Mouse (Mus musculus) liver, embryonic 13.5 days (tissue): ENCODE measurements at regions not wholly inside any gene's neighbourhood (a gene's known extent, or its start where the extent isn't known, plus 50 kb on each side); places are given as distances from the start of the nearest gene placed in this dataset.

Experiments
- ATAC-seq: fragments of 200-750 bp; cut with Nextera tagmentation; 2 replicates; pipeline ENCODE4 v1.8.0; 2017; ENCODE audit warnings: low read depth, mild to moderate bottlenecking, moderate number of reproducible peaks, moderate library complexity
- DNase-seq: peaks from one replicate; pipeline ENCODE4 v3.0.0; 2022
- H3K27ac ChIP-seq: fragments of 300-500 bp; sonication (generic); 2 replicates; pipeline ENCODE4 v1.5.1; 2015; ENCODE audit warnings: moderate library complexity, mild to moderate bottlenecking, inconsistent platforms
- H3K27me3 ChIP-seq: fragments of 300-500 bp; sonication (generic); 2 replicates; pipeline ENCODE4 v1.6.1; 2015; ENCODE audit warnings: mild to moderate bottlenecking, inconsistent platforms
- H3K36me3 ChIP-seq: fragments of 300-500 bp; sonication (generic); 2 replicates; pipeline ENCODE4 v1.6.1; 2015; ENCODE audit warnings: mild to moderate bottlenecking, inconsistent platforms
- H3K4me1 ChIP-seq: fragments of 300-500 bp; sonication (generic); replicated peaks from 2 replicates; pipeline ENCODE4 v1.6.1; 2015; ENCODE audit warnings: inconsistent platforms
- H3K4me2 ChIP-seq: fragments of 300-500 bp; sonication (generic); 2 replicates; pipeline ENCODE4 v1.6.1; 2015; ENCODE audit warnings: inconsistent platforms, mild to moderate bottlenecking, moderate library complexity
- H3K4me3 ChIP-seq: fragments of 300-500 bp; sonication (generic); replicated peaks from 2 replicates; pipeline ENCODE4 v1.5.1; 2015; ENCODE audit warnings: mild to moderate bottlenecking, inconsistent platforms
- H3K9ac ChIP-seq: fragments of 300-500 bp; sonication (generic); 2 replicates; pipeline ENCODE4 v1.6.1; 2015; ENCODE audit warnings: mild to moderate bottlenecking, inconsistent platforms
- H3K9me3 ChIP-seq: fragments of 300-500 bp; sonication (generic); replicated peaks from 2 replicates; pipeline ENCODE4 v1.6.1; 2016; ENCODE audit warnings: inconsistent platforms
- WGBS: fragments of 180-500 bp; shearing (Covaris S2); methylation state at CpG from one replicate; pipeline ENCODE4 v1.1.7; 2015; ENCODE audit not compliant: insufficient replicate concordance; 5-methylcytosine and 5-hydroxymethylcytosine counted together

DNA sequence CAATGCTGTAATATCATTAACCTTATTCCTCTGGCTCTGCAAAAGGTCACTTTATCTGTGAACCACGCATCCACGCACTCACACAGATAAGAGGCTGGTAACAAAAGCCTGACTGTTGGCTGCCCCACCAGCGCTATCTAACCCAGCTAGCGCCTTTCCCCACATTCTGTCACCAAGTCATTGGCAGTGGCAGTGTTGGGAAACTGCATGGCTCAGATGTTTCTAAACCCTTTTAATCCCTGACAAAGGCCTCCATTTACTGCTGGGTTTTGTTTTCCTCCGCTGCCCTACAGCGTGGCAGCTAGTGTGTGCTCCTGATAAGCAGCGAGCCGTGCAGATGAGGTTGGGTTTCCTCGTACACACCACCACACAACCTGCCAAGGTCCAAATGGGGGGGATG, 55.7 kb downstream of the Id4 start:
- 22% methylated on average over 9 of the region's 9 CpGs for WGBS
- no peak overlapping the region for H3K4me2 ChIP-seq
- DNase-seq (no peak), ATAC-seq (no peak)
- H3K36me3 ChIP-seq: no peaks in the 10 kb centered on the region
- no peak overlapping the region for H3K9ac ChIP-seq
- H3K27ac ChIP-seq: 0 out of 2 replicates have a peak overlapping the region, but pooled peaks have one; percentile 23
- H3K27me3 ChIP-seq: no peaks in the 10 kb centered on the region
- no peaks in the 10 kb centered on the region for H3K9me3 ChIP-seq
- H3K4me1 ChIP-seq: peaks cover 7% of the 10 kb centered on the region
- no peak overlapping the region for H3K4me3 ChIP-seq

DNA sequence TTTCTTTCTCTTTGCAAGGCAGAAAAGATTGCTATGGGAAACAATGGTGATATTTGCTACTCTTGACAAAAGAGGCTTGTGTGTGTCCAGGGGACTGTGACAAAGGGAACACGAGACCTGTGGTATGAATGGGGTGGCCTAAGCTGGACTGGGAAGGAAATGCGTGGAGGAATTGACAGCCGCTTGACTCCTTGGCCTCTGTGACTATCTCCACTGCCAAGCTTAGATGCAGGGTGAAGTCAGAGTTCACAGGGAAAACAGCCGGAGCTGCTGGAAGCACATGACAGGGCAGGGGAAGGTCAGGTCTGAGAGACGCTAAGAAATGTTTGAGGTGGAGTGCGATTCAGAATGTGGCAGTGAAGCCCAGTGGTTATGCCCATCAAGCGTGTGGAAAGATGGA, 56.4 kb downstream of the Id4 start:
- DNase-seq (no peak), ATAC-seq (no peak)
- peaks cover 7% of the 10 kb centered on the region for H3K4me1 ChIP-seq
- no peaks in the 10 kb centered on the region for H3K36me3 ChIP-seq
- H3K9me3 ChIP-seq: no peaks in the 10 kb centered on the region
- H3K27ac ChIP-seq: no peak overlapping the region
- H3K4me3 ChIP-seq: no peak overlapping the region
- H3K9ac ChIP-seq: no peak overlapping the region
- 46% methylated on average over 7 of the region's 7 CpGs for WGBS
- no peaks in the 10 kb centered on the region for H3K27me3 ChIP-seq
- no peak overlapping the region for H3K4me2 ChIP-seq

DNA sequence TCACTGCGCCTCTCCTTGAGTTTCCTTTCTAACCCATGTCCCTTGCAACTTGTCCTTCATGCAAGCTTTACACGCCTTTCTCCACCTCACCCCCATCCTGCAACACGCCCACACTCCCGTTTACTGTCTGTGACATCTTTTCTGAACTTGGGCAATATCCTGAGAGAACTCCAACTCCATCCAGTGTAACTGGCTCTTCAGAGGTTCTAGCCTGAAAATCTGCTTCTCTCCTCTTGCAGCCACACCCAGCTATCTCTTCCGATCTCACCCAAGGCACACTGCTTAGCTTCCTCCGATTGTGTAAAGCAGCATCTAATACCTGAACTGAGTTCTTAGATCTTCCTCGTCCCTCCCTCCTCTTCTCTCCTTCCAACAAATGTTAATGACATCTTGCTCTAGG, 58.0 kb downstream of the Id4 start:
- WGBS: 54% methylated on average over 7 of the region's 7 CpGs
- Histone ChIP-seq H3K36me3 (no peaks in the 10 kb centered on the region), H3K4me3 (no peak overlapping the region), H3K4me2 (no peak overlapping the region), H3K27ac (no peak overlapping the region), H3K9me3 (no peaks in the 10 kb centered on the region), H3K4me1 (peaks cover 7% of the 10 kb centered on the region), H3K27me3 (no peaks in the 10 kb centered on the region), H3K9ac (no peak overlapping the region)
- no peak for DNase-seq
- ATAC-seq: no peak

DNA sequence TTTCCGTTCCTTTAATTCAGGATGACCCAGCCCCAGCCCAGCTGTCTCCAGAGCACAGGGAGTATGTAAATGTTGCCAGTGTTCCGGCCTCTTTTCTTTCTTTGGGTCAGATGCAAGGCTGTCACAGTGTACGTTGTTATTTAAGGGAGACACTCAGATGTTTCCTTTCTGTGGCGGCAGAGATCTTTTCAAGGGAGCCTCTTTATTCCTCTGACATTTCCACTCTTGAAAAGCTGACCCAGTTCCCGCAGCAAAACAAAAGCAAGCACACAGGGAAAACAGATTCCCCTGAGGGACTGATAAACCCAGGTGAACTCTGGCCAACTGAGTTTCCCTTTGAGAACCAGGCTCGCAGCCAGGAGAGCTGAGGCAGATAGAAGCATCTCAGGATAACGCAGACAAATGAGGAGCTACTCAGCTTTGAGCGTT, 63.3 kb downstream of the Id4 start:
- Histone ChIP-seq H3K4me2 (no peak overlapping the region), H3K4me3 (no peak overlapping the region), H3K4me1 (no peaks in the 10 kb centered on the region), H3K36me3 (no peaks in the 10 kb centered on the region), H3K27ac (no peak overlapping the region), H3K9ac (no peak overlapping the region), H3K27me3 (no peaks in the 10 kb centered on the region), H3K9me3 (no peaks in the 10 kb centered on the region)
- no peak for ATAC-seq
- 15% methylated on average over 8 of the region's 8 CpGs for WGBS
- DNase-seq: no peak

DNA sequence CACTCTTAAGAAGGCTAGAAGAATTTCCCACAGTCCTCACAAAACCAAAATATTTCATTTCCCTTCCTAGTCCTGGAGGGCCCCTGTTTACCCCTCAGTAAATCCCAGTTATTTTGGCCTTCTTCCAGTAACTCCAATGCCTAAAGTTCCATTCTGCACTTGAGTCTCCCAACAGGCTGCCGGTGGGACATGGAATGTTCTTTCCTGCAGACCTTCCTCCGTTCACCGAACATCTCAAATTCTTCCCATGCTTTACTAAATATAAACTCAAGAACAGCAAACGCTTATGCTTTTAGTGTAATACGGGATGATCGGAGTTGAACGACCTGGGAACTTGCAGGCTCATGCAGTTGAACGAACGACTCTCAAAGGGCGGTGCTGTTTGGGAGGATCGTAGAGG, 69.6 kb downstream of the Id4 start:
- Histone ChIP-seq H3K4me2 (no peak overlapping the region), H3K36me3 (no peaks in the 10 kb centered on the region), H3K27me3 (no peaks in the 10 kb centered on the region), H3K4me1 (no peaks in the 10 kb centered on the region), H3K9ac (no peak overlapping the region), H3K9me3 (no peaks in the 10 kb centered on the region), H3K4me3 (no peak overlapping the region), H3K27ac (no peak overlapping the region)
- WGBS: 80% methylated on average over 11 of the region's 11 CpGs
- DNase-seq: no peak
- ATAC-seq: no peak

DNA sequence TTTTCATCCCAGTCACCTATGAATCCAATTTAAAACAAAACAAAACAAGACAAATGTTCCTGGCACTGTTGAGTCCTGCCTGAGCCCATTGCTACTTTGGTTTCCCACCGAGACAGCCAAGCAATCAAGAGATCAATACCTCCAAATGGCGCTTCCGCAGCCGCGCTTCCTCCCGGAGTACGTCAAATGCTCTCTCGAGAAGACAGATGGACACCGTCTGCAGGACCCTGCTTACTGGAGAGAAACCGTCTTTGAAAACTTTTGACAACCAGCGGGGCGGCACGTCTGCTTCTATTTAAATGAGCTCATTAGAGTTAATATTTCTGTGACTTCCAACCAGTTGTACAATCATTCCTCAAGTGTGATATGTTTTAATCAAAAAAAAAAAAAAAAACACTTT, 75.1 kb downstream of the Id4 start:
- Histone ChIP-seq H3K9me3 (no peaks in the 10 kb centered on the region), H3K4me1 (no peaks in the 10 kb centered on the region), H3K4me3 (no peak overlapping the region), H3K27ac (no peak overlapping the region), H3K4me2 (no peak overlapping the region), H3K27me3 (no peaks in the 10 kb centered on the region), H3K36me3 (no peaks in the 10 kb centered on the region), H3K9ac (no peak overlapping the region)
- no peak for DNase-seq
- WGBS: 75% methylated on average over 13 of the region's 13 CpGs
- ATAC-seq: no peak

DNA sequence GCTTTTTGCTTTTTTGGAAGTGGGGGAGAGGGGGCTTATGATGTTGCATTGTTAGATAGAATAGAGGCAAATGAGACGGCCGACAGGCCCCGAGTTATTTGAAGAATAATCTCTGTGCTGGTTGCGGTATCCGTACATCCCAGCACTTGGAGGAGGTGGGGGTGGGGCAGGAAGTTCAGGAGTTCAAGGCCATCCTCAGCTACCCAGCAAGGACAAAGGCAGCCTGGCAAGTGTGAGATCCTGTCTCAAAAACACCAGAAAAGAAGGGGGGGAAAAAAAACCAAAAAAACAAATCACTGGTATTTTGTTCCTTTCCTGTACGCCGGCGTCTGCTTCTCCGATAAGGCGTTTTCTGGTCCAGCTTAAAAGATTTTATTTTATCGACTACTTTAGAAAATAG, 75.6 kb downstream of the Id4 start:
- Histone ChIP-seq H3K4me3 (no peak overlapping the region), H3K27me3 (no peaks in the 10 kb centered on the region), H3K4me2 (no peak overlapping the region), H3K9me3 (no peaks in the 10 kb centered on the region), H3K9ac (no peak overlapping the region), H3K27ac (no peak overlapping the region), H3K36me3 (no peaks in the 10 kb centered on the region), H3K4me1 (no peaks in the 10 kb centered on the region)
- no peak for ATAC-seq
- 71% methylated on average over 11 of the region's 11 CpGs for WGBS
- DNase-seq: no peak

DNA sequence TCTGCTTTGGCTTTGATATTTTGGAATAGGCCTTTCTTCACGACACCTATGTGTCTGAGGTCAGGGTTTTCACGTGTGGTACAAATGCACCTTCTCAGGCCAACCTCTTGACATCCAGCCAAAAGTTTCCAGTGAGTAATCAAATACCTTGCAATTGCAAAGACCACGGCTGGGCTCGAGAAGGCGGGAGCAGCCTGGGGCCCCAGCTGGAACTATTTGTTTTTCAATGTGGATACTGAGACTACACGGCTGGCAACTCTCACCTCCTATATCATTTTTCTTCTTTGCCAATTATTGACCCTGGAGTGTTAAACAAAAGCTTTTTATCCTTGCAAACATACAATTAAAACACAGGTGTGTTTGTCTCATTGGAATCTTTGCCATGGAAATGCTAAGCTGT, 77.5 kb downstream of the Id4 start:
- 63% methylated on average over 6 of the region's 6 CpGs for WGBS
- no peak overlapping the region for H3K9ac ChIP-seq
- no peak overlapping the region for H3K4me3 ChIP-seq
- H3K9me3 ChIP-seq: no peaks in the 10 kb centered on the region
- no peaks in the 10 kb centered on the region for H3K27me3 ChIP-seq
- no peak overlapping the region for H3K27ac ChIP-seq
- H3K36me3 ChIP-seq: no peaks in the 10 kb centered on the region
- DNase-seq: no peak
- no peak overlapping the region for H3K4me2 ChIP-seq
- no peaks in the 10 kb centered on the region for H3K4me1 ChIP-seq
- no peak for ATAC-seq

DNA sequence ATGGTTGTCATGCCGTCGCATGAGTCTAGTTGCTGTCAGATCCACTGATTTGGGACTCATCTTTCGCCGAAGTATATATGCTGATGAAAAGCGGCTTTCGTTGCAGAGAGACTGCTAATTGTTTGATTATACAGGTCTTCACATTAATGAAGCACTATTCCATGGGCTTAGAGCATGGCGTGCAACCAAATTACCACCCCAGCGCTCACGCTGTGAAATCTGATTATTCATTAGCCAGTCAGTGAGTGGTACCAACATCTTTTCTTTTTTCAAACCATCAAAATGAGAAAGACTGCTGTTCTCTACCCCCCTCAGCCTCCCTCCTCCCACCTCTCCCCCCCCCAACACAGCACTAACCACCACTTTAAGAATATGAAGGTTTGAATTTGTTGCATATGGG, 89.1 kb downstream of the Id4 start:
- 80% methylated on average over 9 of the region's 9 CpGs for WGBS
- H3K9me3 ChIP-seq: no peaks in the 10 kb centered on the region

DNA sequence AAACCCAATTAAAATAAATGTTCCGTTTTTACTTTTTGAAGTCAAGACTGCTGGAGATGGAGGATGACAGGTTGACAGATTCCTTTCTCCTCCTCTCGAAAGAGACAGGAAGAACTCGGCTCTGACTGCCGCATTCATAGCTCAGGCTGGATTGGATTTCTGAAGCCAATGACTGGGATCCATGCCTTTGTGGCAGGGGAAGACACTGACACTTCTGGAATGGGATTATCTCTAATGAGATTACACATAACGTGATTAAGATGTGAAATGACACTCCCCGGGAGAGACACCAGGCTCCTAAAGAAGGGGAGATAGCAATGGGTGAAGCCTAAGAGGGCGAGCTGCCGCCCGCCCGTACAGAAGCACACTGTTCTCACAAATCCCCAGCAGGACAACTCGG, 89.9 kb downstream of the Id4 start:
- H3K27me3 ChIP-seq: no peaks in the 10 kb centered on the region
- H3K4me3 ChIP-seq: no peak overlapping the region
- ATAC-seq: no peak
- no peaks in the 10 kb centered on the region for H3K4me1 ChIP-seq
- no peak overlapping the region for H3K27ac ChIP-seq
- WGBS: 47% methylated on average over 11 of the region's 11 CpGs
- no peaks in the 10 kb centered on the region for H3K9me3 ChIP-seq
- no peak overlapping the region for H3K4me2 ChIP-seq
- no peak for DNase-seq
- H3K36me3 ChIP-seq: no peaks in the 10 kb centered on the region
- no peak overlapping the region for H3K9ac ChIP-seq

More for the DNA sequence above, 89.1 kb downstream of the Id4 start:
- Histone ChIP-seq H3K4me2 (no peak overlapping the region), H3K9ac (no peak overlapping the region), H3K4me3 (no peak overlapping the region), H3K4me1 (no peaks in the 10 kb centered on the region), H3K36me3 (no peaks in the 10 kb centered on the region), H3K27me3 (no peaks in the 10 kb centered on the region), H3K27ac (no peak overlapping the region)
- ATAC-seq (no peak), DNase-seq (no peak)

DNA sequence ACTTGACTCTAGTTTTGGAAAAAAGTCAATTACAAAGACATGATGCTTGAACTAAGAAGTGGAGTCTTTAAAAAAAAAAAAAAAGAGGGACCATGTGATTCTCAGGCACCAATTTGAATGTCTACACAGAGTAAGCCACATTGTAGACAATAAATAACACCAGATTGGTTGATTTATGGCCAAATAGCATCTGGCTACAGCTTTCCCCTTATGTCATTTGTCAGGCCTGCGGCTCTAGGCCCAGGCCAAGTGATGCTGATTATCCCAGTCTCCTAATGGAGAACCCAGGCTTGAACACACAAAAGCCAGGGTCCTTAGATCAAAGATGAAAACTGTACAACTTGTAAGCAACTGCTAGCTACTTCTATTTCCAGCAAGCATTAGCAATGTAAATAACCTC, 96.1 kb downstream of the Id4 start:
- Histone ChIP-seq H3K4me2 (no peak overlapping the region), H3K36me3 (no peaks in the 10 kb centered on the region), H3K4me3 (no peak overlapping the region), H3K27ac (no peak overlapping the region), H3K4me1 (no peaks in the 10 kb centered on the region), H3K9me3 (no peaks in the 10 kb centered on the region), H3K27me3 (no peaks in the 10 kb centered on the region), H3K9ac (no peak overlapping the region)
- ATAC-seq (no peak), DNase-seq (no peak)
- WGBS: 47% methylated on average over 1 of the region's 1 CpGs

DNA sequence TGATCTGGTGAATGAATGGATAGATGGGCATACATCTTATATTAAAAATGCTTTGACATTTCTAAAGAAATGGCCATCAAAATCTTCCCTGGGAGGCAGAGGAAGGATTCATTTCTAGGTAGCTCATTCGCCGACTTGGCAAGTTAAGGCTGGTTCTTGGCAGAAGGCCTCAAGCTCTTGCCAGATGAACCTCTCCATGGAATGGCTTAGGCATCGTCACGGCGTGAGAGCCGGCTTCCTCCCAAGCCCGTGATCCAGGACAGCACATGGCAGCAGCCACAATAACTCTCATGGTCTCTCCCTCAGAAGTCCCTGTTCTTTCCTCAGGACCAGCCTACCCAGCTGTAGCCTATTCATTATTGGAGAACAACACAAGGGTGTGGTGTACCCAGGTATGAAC, 96.6 kb downstream of the Id4 start:
- no peak overlapping the region for H3K4me3 ChIP-seq
- no peaks in the 10 kb centered on the region for H3K4me1 ChIP-seq
- no peak overlapping the region for H3K27ac ChIP-seq
- H3K36me3 ChIP-seq: no peaks in the 10 kb centered on the region
- no peaks in the 10 kb centered on the region for H3K9me3 ChIP-seq
- H3K4me2 ChIP-seq: no peak overlapping the region
- 81% methylated on average over 7 of the region's 7 CpGs for WGBS
- H3K27me3 ChIP-seq: no peaks in the 10 kb centered on the region
- no peak for DNase-seq
- no peak overlapping the region for H3K9ac ChIP-seq
- ATAC-seq: no peak

DNA sequence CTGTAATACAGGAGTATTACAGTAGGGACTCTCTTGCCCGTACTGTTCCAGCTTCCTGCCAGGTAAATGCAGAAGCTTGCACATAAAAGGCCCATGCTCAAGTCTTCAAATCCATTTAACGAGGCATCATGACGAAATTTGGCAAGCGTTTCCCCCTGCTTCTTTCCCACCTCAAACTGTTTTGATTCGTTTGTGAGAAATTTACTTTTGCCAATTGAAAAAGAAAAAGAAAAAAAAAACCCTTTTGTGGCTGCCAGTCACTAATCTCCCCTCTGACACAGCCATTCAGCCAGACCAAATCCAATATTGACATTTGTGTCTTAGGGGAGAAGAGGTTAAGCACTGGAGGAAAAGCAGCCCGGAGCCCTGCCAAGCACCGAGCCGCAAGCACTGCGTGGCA, 110.0 kb downstream of the Id4 start:
- no peak for ATAC-seq
- no peak for DNase-seq
- Histone ChIP-seq H3K4me3 (no peak overlapping the region), H3K4me1 (no peaks in the 10 kb centered on the region), H3K27me3 (no peaks in the 10 kb centered on the region), H3K27ac (no peak overlapping the region), H3K36me3 (no peaks in the 10 kb centered on the region), H3K9ac (no peak overlapping the region), H3K9me3 (no peaks in the 10 kb centered on the region), H3K4me2 (no peak overlapping the region)
- WGBS: 63% methylated on average over 9 of the region's 9 CpGs
